Mouse (Mus musculus): ENCODE measurements around the gene Slc17a7. TPM values are rescaled to one million over a fixed set of nuclear protein-coding genes. Genes with fewer than 3 reads are reported as not detected.

The Slc17a7 gene
- polyA plus RNA-seq, 1 experiment: 0.02 TPM

DNA sequence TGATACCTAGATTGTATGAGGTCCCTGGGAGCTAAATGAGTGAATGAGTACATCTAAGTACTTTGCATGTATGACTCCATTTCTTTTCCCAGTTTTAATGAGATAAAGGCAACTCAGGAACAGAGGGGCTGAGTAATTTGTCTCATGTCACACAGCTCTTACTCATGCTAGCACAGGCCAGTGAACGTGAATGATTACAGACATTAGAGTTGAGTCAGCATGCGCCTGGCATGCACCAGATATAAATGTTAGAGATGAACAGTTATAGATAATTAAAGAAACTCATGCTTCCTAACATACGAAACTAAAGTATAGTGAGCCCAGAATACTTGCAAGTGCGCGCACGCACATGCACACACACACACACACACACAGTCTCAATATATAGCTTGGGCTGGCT lies 26.4 kb downstream of the Slc17a7 start:
- no peaks in the 10 kb centered on the region for H3K9me3 ChIP-seq (ENCODE audit: control insufficient read depth, low read length)
- H3K4me1 ChIP-seq (ENCODE audit: control insufficient read depth): no peaks in the 10 kb centered on the region
- peaks cover 71% of the 10 kb centered on the region for H3K27me3 ChIP-seq (ENCODE audit: control insufficient read depth)
- no peaks in the 10 kb centered on the region for H3K36me3 ChIP-seq (ENCODE audit: control insufficient read depth)
- no peak for TF ChIP-seq GATA1 (IDR thresholded peaks at IDR 0.05; ENCODE audit: low read length)
- TF ChIP-seq TAL1 (IDR thresholded peaks at IDR 0.05; ENCODE audit: low read length): no peak
- no peak overlapping the region for H3K4me3 ChIP-seq (replicated peaks)

DNA sequence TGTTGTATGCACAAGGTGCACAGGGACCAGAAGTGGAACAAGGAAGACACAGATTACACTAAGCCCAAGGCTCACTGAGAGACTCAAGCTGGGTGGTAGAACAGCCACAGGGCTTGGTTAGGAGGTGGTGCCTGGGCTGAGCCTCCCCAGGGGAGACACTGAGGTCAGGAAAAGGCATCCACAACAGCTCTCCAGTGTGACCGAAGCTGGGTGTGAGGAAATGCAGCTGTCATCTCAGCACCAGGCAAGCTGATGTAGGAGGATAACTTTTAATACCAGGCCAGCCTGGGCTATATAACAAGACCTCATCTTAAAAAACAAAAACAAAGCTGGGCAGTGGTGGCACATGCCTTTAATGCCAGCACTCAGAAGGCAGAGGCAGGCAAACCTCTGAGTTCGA lies 27.4 kb downstream of the Slc17a7 start:
- H3K4me3 ChIP-seq (replicated peaks): no peak overlapping the region
- H3K27me3 ChIP-seq (ENCODE audit: control insufficient read depth): peaks cover 61% of the 10 kb centered on the region
- no peaks in the 10 kb centered on the region for H3K9me3 ChIP-seq (ENCODE audit: control insufficient read depth, low read length)
- TF ChIP-seq TAL1 (IDR thresholded peaks at IDR 0.05; ENCODE audit: low read length) (no peak), GATA1 (IDR thresholded peaks at IDR 0.05; ENCODE audit: low read length) (no peak)
- no peaks in the 10 kb centered on the region for H3K36me3 ChIP-seq (ENCODE audit: control insufficient read depth)
- no peaks in the 10 kb centered on the region for H3K4me1 ChIP-seq (ENCODE audit: control insufficient read depth)

DNA sequence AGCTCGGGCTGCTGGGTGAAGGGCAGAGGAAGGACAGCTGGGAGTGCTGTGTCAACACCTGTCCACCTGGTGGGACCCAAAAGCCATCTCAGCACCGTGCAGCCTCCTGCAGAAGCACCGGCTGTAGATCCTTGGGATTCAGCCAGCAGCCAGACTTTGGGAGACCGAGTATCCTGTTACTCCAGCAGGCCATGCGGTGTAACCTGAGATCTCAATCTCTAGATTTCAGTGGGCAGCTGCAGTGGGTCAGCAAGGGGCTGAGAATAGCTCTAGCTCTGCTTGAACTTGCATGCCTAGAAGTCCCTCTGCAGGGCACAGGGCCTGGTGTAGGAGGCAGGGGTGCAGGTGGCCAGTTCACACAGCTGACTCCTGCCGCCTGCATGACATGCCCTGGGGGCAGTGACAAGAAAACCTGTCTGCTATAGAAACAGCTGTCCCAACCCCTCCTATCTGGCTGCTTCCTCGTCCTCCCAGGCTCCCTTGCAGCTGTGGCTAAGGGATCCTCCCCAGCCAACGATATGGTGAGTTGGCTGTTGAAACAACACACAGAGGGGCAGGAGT lies 28.1 kb downstream of the Slc17a7 start:
- Histone ChIP-seq H3K4me3 (replicated peaks) (no peak overlapping the region), H3K4me1 (ENCODE audit: control insufficient read depth) (no peaks in the 10 kb centered on the region), H3K9me3 (ENCODE audit: control insufficient read depth, low read length) (no peaks in the 10 kb centered on the region), H3K36me3 (ENCODE audit: control insufficient read depth) (no peaks in the 10 kb centered on the region), H3K27me3 (ENCODE audit: control insufficient read depth) (peaks cover 54% of the 10 kb centered on the region)
- TF ChIP-seq GATA1 (IDR thresholded peaks at IDR 0.05; ENCODE audit: low read length) (no peak), TAL1 (IDR thresholded peaks at IDR 0.05; ENCODE audit: low read length) (no peak)

DNA sequence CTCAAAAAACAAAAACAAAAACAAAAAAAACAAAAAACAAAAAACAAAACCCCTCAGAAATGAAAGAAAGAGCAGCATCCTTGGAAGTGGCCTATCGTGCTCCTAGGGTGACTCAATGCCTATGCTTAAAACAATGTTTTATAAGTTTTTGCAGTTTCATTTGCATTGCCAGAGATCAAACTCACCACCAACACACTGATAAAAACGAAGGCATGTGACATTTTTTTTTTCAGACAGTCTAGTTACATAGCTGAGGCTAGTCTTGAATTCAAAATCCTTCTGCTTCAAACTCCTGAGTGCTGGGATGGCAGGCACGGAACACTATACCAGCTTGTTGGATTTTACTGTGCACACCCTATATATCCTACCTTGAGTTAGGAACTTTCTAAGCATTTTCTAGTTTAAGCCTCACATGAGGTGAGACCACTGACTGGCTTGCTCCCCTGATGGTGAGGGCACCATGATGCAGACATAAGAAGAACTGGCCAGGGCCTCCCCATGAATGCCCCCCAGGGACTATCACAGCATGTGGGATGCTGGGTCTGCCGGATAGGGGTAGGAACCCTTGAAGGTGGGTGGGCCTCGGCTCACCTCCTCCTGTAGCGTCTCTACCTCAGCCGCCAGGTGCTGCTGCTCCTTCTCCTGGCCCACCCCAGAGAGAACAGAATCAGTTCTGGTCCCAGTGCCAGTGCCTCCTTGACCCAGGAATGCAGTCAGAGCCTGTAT lies 29.0 kb downstream of the Slc17a7 start:
- no peak for TF ChIP-seq GATA1 (IDR thresholded peaks at IDR 0.05; ENCODE audit: low read length)
- no peak for TF ChIP-seq TAL1 (IDR thresholded peaks at IDR 0.05; ENCODE audit: low read length)
- Histone ChIP-seq H3K4me3 (replicated peaks) (no peak overlapping the region), H3K9me3 (ENCODE audit: control insufficient read depth, low read length) (no peaks in the 10 kb centered on the region), H3K36me3 (ENCODE audit: control insufficient read depth) (no peaks in the 10 kb centered on the region), H3K4me1 (ENCODE audit: control insufficient read depth) (no peaks in the 10 kb centered on the region), H3K27me3 (ENCODE audit: control insufficient read depth) (peaks cover 51% of the 10 kb centered on the region)

DNA sequence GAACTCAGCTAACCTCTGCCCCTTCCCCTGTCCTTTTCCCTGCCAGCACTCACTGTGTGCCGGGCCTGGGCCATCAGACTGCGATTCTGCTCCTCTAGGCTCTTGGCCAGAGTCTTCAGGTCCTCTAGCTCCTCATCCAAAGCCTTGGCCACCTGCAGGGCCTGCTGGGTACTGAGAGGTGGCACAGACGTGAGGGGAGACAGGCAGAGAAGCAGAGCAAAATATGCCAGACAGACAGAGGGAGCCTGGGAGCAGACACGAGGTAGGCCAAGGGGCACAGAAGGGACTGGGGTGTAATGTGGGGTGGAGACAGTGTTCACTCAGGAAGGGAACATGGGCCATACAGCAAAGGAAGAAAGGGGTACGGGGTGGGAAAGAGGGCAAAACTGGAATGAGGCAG lies 29.7 kb downstream of the Slc17a7 start:
- Histone ChIP-seq H3K36me3 (ENCODE audit: control insufficient read depth) (no peaks in the 10 kb centered on the region), H3K9me3 (ENCODE audit: control insufficient read depth, low read length) (no peaks in the 10 kb centered on the region), H3K27me3 (ENCODE audit: control insufficient read depth) (peaks cover 45% of the 10 kb centered on the region), H3K4me3 (replicated peaks) (no peak overlapping the region), H3K4me1 (ENCODE audit: control insufficient read depth) (no peaks in the 10 kb centered on the region)
- no peak for TF ChIP-seq TAL1 (IDR thresholded peaks at IDR 0.05; ENCODE audit: low read length)
- no peak for TF ChIP-seq GATA1 (IDR thresholded peaks at IDR 0.05; ENCODE audit: low read length)

DNA sequence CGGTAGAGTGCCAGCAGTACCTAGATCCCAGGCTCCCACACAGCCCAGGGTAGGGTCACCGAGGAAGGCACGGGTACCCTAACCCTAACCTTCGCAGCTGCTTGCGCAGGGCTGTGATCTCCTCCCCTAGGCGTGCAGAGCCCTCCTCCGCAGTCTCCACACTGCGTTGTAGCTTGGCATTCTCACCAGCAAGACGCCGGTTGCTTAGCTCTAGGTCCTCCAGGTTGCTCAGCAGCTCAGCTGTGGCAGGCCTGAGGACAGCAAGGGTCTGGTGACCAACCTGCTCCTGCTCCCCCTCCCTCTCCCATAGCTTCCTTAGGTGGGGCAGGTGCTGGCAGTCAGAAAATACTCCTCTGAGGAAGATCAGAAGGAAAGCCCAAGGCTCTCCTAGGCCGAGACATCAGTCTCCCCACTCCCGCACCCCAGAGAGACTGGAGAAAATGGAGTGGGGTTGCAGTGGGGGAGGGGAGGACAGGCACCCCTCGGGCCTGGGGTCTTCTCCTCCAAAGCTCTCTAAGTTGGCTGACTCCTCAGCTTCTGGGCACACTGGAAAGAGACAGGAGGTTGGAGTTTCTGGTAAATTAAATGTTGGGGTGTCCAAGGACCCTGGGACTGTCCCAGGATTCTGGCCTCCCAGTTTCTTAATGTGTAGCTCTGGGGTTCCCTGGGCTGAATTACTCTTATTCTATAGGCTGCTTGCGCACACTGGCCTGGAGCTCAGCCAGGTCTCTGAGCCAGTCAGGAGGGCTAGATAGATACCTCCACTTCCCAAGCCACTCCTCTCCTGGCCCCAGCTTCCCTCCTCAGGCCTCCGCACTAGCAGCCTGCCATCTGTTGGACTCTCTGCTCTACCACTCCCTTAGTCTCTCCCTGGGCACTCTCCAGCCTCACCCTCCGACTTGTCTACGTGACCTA lies 30.4 kb downstream of the Slc17a7 start:
- no peak for TF ChIP-seq TAL1 (IDR thresholded peaks at IDR 0.05; ENCODE audit: low read length)
- no peak for TF ChIP-seq GATA1 (IDR thresholded peaks at IDR 0.05; ENCODE audit: low read length)
- Histone ChIP-seq H3K4me3 (replicated peaks) (no peak overlapping the region), H3K9me3 (ENCODE audit: control insufficient read depth, low read length) (no peaks in the 10 kb centered on the region), H3K27me3 (ENCODE audit: control insufficient read depth) (peaks cover 38% of the 10 kb centered on the region), H3K36me3 (ENCODE audit: control insufficient read depth) (no peaks in the 10 kb centered on the region), H3K4me1 (ENCODE audit: control insufficient read depth) (no peaks in the 10 kb centered on the region)

DNA sequence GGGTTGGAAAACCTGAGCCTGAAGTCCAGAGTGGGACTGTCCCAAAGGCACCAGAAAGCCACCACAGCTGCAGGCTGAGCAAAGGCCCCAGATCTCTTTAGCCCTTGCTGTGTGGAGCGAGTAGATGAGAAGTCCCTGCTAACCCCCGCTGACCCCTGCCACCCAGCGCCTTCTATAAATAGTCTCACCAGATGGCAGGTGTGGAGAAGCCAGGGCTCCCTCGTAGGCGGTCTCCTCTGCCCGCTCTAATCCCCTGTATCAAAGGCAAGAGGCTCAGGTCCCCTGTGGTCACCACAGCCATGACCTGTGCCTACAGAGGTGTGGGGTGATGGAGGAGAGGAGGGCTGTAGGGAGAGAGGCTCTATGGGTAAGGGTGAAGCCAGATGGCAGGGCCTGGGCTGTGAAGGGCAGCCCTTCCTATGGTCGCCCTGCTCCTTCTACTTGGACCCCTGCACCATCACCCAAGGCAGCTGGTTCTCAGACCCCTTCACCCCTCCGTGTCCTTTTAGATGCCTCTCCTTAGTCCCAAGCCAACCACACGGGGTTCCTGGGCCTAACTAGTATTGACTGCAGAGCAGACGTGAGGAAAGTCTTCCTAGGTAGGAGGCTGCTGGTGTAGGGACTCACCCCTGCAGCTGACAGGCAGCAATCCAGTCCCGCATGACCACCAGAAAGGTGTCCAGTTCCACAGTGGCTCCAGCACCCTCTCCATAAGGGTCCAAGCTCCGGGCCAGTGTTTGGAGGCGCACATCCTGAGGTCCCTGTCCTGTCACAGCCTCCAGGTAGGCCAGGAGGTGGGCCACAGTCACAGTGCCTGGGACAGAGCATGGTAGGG lies 31.8 kb downstream of the Slc17a7 start:
- TF ChIP-seq TAL1 (IDR thresholded peaks at IDR 0.05; ENCODE audit: low read length): no peak
- TF ChIP-seq GATA1 (IDR thresholded peaks at IDR 0.05; ENCODE audit: low read length): no peak
- Histone ChIP-seq H3K4me1 (ENCODE audit: control insufficient read depth) (no peaks in the 10 kb centered on the region), H3K9me3 (ENCODE audit: control insufficient read depth, low read length) (no peaks in the 10 kb centered on the region), H3K4me3 (replicated peaks) (no peak overlapping the region), H3K36me3 (ENCODE audit: control insufficient read depth) (no peaks in the 10 kb centered on the region), H3K27me3 (ENCODE audit: control insufficient read depth) (peaks cover 27% of the 10 kb centered on the region)

DNA sequence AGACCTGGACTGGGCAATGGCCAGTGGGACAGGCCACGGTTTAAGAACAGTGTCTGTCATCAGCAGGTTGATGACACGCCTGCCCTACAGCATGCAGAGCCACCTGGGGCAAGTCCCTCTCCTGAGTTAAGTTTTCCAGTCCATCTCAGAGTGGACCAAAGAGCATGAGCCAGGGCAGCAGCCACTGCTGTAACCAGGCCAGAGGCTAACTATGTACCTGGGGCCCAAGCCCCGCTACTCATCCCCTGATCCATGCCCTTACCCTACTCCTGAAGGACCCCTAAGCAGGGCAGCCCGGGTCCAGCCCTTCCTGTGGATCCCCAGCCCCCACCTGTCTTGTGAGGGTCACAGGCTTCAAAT lies 32.4 kb downstream of the Slc17a7 start:
- no peaks in the 10 kb centered on the region for H3K4me1 ChIP-seq (ENCODE audit: control insufficient read depth)
- TF ChIP-seq TAL1 (IDR thresholded peaks at IDR 0.05; ENCODE audit: low read length) (no peak), GATA1 (IDR thresholded peaks at IDR 0.05; ENCODE audit: low read length) (no peak)
- H3K4me3 ChIP-seq (replicated peaks): no peak overlapping the region
- H3K36me3 ChIP-seq (ENCODE audit: control insufficient read depth): no peaks in the 10 kb centered on the region
- no peaks in the 10 kb centered on the region for H3K9me3 ChIP-seq (ENCODE audit: control insufficient read depth, low read length)
- peaks cover 22% of the 10 kb centered on the region for H3K27me3 ChIP-seq (ENCODE audit: control insufficient read depth)
